Mouse (Mus musculus): ENCODE measurements around the gene Gm14548. TPM values are rescaled to one million over a fixed set of nuclear protein-coding genes. Genes with fewer than 3 reads are reported as not detected.
"Not testable (repeated sequence)": the region's sequence is repeated elsewhere in the genome, so short reads cannot be mapped to it uniquely, and the experiment has no call there.

Gm14548 gene
- total RNA-seq (2014; rRNA removed; ENCODE audit: low replicate concordance): 1.2 and 1.3 TPM in 2 replicates
- polyA plus RNA-seq (2015; fragmentation: Nextera tagmentation; extraction: Ambion mirVana): 0.05 and 0.07 TPM in 2 replicates

- H3K27me3 ChIP-seq (ENCODE audit: control insufficient read depth, insufficient read depth, low read length); H3K36me3 ChIP-seq (replicated peaks; ENCODE audit: control insufficient read depth, insufficient read depth, low read length); H3K9ac ChIP-seq (replicated peaks; ENCODE audit: low read depth, low read length); DNase-seq (ENCODE audit: low spot score); ATAC-seq (ENCODE audit: insufficient read depth, low read depth); H3K4me2 ChIP-seq (ENCODE audit: low read depth, low read length); H3K27ac ChIP-seq (ENCODE audit: low read depth); H3K4me3 ChIP-seq (ENCODE audit: low read depth, low read length); H3K4me1 ChIP-seq (ENCODE audit: control insufficient read depth, insufficient read depth); H3K9me3 ChIP-seq (replicated peaks; ENCODE audit: control insufficient read depth, low read length): not testable (repeated sequence)
- 27% methylated on average over 3 of the region's 3 CpGs for WGBS
Observed at GRCm38 (mm10) chr7:3898036-3898590, at the start of gene Gm14548. Gene Gm14548, minus strand, starts transcription at chr7:3898120.

- H3K9ac ChIP-seq (replicated peaks; ENCODE audit: low read depth, low read length): no peak overlapping the region
- WGBS: 49% methylated on average over 4 of the region's 4 CpGs
- no peak for ATAC-seq (ENCODE audit: insufficient read depth, low read depth)
- H3K4me3 ChIP-seq (ENCODE audit: low read depth, low read length): no peak overlapping the region
- no peak overlapping the region for H3K27ac ChIP-seq (ENCODE audit: low read depth)
- TF ChIP-seq EP300 (IDR thresholded peaks at IDR 0.05; ENCODE audit: low read depth) (no peak), CTCF (IDR thresholded peaks at IDR 0.05; ENCODE audit: low read depth) (no peak)
- H3K4me2 ChIP-seq (ENCODE audit: low read depth, low read length): no peak overlapping the region
- H3K9me3 ChIP-seq (replicated peaks; ENCODE audit: control insufficient read depth, low read length): no peaks in the 10 kb centered on the region
- DNase-seq (ENCODE audit: low spot score): no peak
- no peaks in the 10 kb centered on the region for H3K27me3 ChIP-seq (ENCODE audit: control insufficient read depth, insufficient read depth, low read length)
- H3K36me3 ChIP-seq (replicated peaks; ENCODE audit: control insufficient read depth, insufficient read depth, low read length): no peaks in the 10 kb centered on the region
- H3K4me1 ChIP-seq (ENCODE audit: control insufficient read depth, insufficient read depth): no peaks in the 10 kb centered on the region
Observed at GRCm38 (mm10) chr7:3946117-3946516, 48.2 kb upstream of the Gm14548 start.

- Histone ChIP-seq H3K4me3 (ENCODE audit: low read depth, low read length) (no peak overlapping the region), H3K36me3 (replicated peaks; ENCODE audit: control insufficient read depth, insufficient read depth, low read length) (no peaks in the 10 kb centered on the region), H3K9ac (replicated peaks; ENCODE audit: low read depth, low read length) (no peak overlapping the region), H3K4me2 (ENCODE audit: low read depth, low read length) (no peak overlapping the region), H3K27ac (ENCODE audit: low read depth) (no peak overlapping the region), H3K4me1 (ENCODE audit: control insufficient read depth, insufficient read depth) (no peaks in the 10 kb centered on the region), H3K9me3 (replicated peaks; ENCODE audit: control insufficient read depth, low read length) (no peaks in the 10 kb centered on the region), H3K27me3 (ENCODE audit: control insufficient read depth, insufficient read depth, low read length) (no peaks in the 10 kb centered on the region)
- DNase-seq (ENCODE audit: low spot score): no peak
- TF ChIP-seq CTCF (IDR thresholded peaks at IDR 0.05; ENCODE audit: low read depth) (no peak), EP300 (IDR thresholded peaks at IDR 0.05; ENCODE audit: low read depth) (no peak)
- WGBS: 62% methylated on average over 3 of the region's 3 CpGs
- no peak for ATAC-seq (ENCODE audit: insufficient read depth, low read depth)
Observed at GRCm38 (mm10) chr7:3940915-3941314, 43.0 kb upstream of the Gm14548 start.

DNA sequence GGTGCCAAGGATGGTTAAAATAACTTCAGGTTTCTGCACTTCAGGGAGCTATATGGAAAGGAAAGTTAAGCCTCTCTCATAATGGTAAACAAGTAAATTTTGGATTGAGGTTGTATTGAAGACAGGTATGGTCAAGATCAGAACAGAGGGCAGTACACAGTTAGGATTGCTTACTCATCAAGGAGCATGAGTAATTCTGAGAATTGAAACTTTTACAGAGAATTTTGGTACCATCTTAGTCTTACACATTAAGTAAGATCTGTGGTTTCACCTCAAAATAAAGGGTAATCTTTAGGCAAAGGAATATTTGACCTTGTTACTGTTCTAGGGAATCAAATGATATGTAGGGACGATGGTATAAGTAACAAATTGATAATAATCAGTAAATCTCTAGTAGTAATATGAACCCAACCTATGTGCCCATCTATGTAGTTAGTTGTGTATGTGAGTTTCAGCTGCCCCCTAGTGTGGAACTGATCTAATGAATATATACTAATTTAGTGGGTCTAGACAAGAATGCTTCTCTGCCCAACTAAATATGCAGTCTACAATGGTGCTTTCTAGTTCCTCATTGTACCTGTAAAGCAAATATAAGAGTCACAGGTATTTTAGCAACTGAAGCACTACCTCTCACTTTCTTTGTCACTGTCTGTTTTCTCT, 42.1 kb upstream of the Gm14548 start:
- WGBS: 44% methylated on average over 1 of the region's 1 CpGs
- Histone ChIP-seq H3K4me2 (ENCODE audit: low read depth, low read length) (no peak overlapping the region), H3K27me3 (ENCODE audit: control insufficient read depth, insufficient read depth, low read length) (no peaks in the 10 kb centered on the region), H3K9me3 (replicated peaks; ENCODE audit: control insufficient read depth, low read length) (no peaks in the 10 kb centered on the region), H3K4me3 (ENCODE audit: low read depth, low read length) (no peak overlapping the region), H3K36me3 (replicated peaks; ENCODE audit: control insufficient read depth, insufficient read depth, low read length) (no peaks in the 10 kb centered on the region), H3K4me1 (ENCODE audit: control insufficient read depth, insufficient read depth) (no peaks in the 10 kb centered on the region), H3K27ac (ENCODE audit: low read depth) (no peak overlapping the region), H3K9ac (replicated peaks; ENCODE audit: low read depth, low read length) (no peak overlapping the region)
- TF ChIP-seq CTCF (IDR thresholded peaks at IDR 0.05; ENCODE audit: low read depth) (no peak), EP300 (IDR thresholded peaks at IDR 0.05; ENCODE audit: low read depth) (no peak)
- ATAC-seq (ENCODE audit: insufficient read depth, low read depth): no peak
- DNase-seq (ENCODE audit: low spot score): no peak

DNA sequence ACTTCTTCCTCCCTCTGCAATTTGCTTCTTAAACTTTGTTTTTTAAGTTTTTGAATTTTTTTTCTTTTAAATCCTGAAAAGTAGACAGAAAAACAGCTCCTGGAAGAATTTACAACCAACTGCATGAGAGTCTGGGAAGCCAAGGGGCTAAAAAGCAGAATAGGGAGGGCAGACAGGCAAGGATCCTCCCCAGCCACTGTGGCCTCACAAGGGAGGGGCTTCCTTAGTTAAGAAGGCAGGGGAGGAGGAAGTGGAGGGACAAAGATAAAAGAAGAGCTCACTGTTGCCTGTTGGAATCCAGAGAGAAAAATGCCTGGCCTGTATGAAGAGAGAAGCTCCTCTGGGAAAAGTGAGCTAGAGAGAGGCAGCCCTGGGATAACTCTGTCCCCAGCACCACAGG, 37.6 kb upstream of the Gm14548 start:
- not testable (repeated sequence) for H3K9ac ChIP-seq (replicated peaks; ENCODE audit: low read depth, low read length); H3K27me3 ChIP-seq (ENCODE audit: control insufficient read depth, insufficient read depth, low read length); H3K4me1 ChIP-seq (ENCODE audit: control insufficient read depth, insufficient read depth); H3K36me3 ChIP-seq (replicated peaks; ENCODE audit: control insufficient read depth, insufficient read depth, low read length); H3K27ac ChIP-seq (ENCODE audit: low read depth); DNase-seq (ENCODE audit: low spot score); ATAC-seq (ENCODE audit: insufficient read depth, low read depth); H3K9me3 ChIP-seq (replicated peaks; ENCODE audit: control insufficient read depth, low read length); H3K4me2 ChIP-seq (ENCODE audit: low read depth, low read length); H3K4me3 ChIP-seq (ENCODE audit: low read depth, low read length)

DNA sequence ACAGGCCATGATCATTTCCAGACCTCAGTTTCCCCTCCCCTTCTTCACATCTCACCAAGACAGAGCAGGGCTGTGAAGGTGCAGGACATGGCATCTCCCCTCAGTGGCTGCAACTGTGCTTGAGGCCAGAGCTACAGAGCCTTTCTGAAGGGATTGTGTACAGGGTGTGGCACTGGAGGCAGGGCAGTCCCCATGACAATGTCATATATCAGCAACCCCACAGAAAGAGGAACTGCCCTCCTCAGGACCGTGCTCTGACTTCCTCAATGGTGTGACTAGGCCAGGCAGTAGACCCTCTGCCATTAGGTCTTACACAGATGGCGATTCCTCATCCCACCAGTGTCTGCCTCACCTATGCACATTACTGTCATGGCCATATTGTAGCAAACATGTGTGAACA, 17.5 kb upstream of the Gm14548 start, which contains the start of gene Lilra6:
Gene Lilra6, minus strand, starts transcription at position 117 of the 400 bp plus-strand sequence.
- not testable (repeated sequence) for H3K9ac ChIP-seq (replicated peaks; ENCODE audit: low read depth, low read length); ATAC-seq (ENCODE audit: insufficient read depth, low read depth); H3K4me2 ChIP-seq (ENCODE audit: low read depth, low read length); H3K27me3 ChIP-seq (ENCODE audit: control insufficient read depth, insufficient read depth, low read length); H3K4me3 ChIP-seq (ENCODE audit: low read depth, low read length); H3K9me3 ChIP-seq (replicated peaks; ENCODE audit: control insufficient read depth, low read length); H3K27ac ChIP-seq (ENCODE audit: low read depth); H3K36me3 ChIP-seq (replicated peaks; ENCODE audit: control insufficient read depth, insufficient read depth, low read length); DNase-seq (ENCODE audit: low spot score); H3K4me1 ChIP-seq (ENCODE audit: control insufficient read depth, insufficient read depth)
- 57% methylated on average over 2 of the region's 2 CpGs for WGBS

Measured in heart, postnatal 0 days (tissue).